Mouse (Mus musculus) MEL (cell line): ENCODE results near the gene AB124611. TPM values are rescaled to one million over a fixed set of nuclear protein-coding genes. Genes with fewer than 3 reads are reported as not detected.

Source experiments
- DNase-seq: peaks from one replicate; pipeline ENCODE4 v3.0.0; 2011; ENCODE audit warnings: low read depth, low spot score
- H3K27ac ChIP-seq: 2 replicates; pipeline ENCODE4 v1.5.1; 2012; ENCODE audit warnings: low read depth, mild to moderate bottlenecking, control low read depth, low read length, moderate library complexity; ENCODE audit not compliant: control insufficient read depth
- H3K27me3 ChIP-seq, 2 experiments: fragments of 150-350 bp in 1 of 2; sonication (generic) in 1 of 2; 2 replicates each; pipeline ENCODE4 v1.6.1; 2012; ENCODE audit warnings: low read length in 2 of 2, mild to moderate bottlenecking in 2 of 2, improper control_type of control experiment in 1 of 2, moderate library complexity in 1 of 2; ENCODE audit not compliant: insufficient read depth in 2 of 2, control insufficient read depth in 1 of 2
- H3K36me3 ChIP-seq, 2 experiments: 2 replicates each; pipeline ENCODE4 v1.6.1; 2012 to 2014; ENCODE audit warnings: low read length in 2 of 2, improper control_type of control experiment in 1 of 2, inconsistent platforms in 1 of 2, mild to moderate bottlenecking in 1 of 2; ENCODE audit not compliant: insufficient read depth in 2 of 2, control insufficient read depth in 1 of 2
- H3K4me1 ChIP-seq, 2 experiments: fragments of 150-350 bp in 1 of 2; sonication (generic) in 1 of 2; 2 replicates each; pipeline ENCODE4 v1.6.1; 2012; ENCODE audit warnings: low read length in 2 of 2, improper control_type of control experiment in 1 of 2, mild to moderate bottlenecking in 1 of 2; ENCODE audit not compliant: insufficient read depth in 2 of 2, control insufficient read depth in 1 of 2
- H3K4me3 ChIP-seq, 2 experiments: fragments of 150-350 bp in 1 of 2; sonication (generic) in 1 of 2; 2 replicates each; pipeline ENCODE4 v1.5.1; 2012; ENCODE audit warnings: low read depth in 2 of 2, low read length in 2 of 2, mild to moderate bottlenecking in 2 of 2, moderate library complexity in 2 of 2, control low read depth in 1 of 2, improper control_type of control experiment in 1 of 2; ENCODE audit not compliant: control insufficient read depth in 1 of 2, insufficient read depth in 1 of 2
- H3K79me2 ChIP-seq: 2 replicates; pipeline ENCODE4 v1.6.1; 2012; ENCODE audit warnings: mild to moderate bottlenecking, low read length, moderate library complexity; ENCODE audit not compliant: control insufficient read depth, poor library complexity, insufficient read depth
- H3K9ac ChIP-seq: 2 replicates; pipeline ENCODE4 v1.6.1; 2012; ENCODE audit warnings: low read depth, mild to moderate bottlenecking, control low read depth, low read length, moderate library complexity; ENCODE audit not compliant: control insufficient read depth, poor library complexity, severe bottlenecking
- H3K9me3 ChIP-seq: fragments of 150-350 bp; sonication (generic); replicated peaks from 2 replicates; pipeline ENCODE4 v1.6.1; 2012; ENCODE audit warnings: mild to moderate bottlenecking, low read length, improper control_type of control experiment, moderate library complexity; ENCODE audit not compliant: insufficient read depth
- BHLHE40 ChIP-seq: IDR thresholded peaks from 2 replicates; pipeline ENCODE4 v1.6.1; 2012; ENCODE audit warnings: low read depth, mild to moderate bottlenecking, inconsistent platforms, low read length, improper control_type of control experiment, borderline replicate concordance
- CHD2 ChIP-seq: IDR thresholded peaks from 2 replicates; pipeline ENCODE4 v1.6.1; 2011; ENCODE audit warnings: low read length, improper control_type of control experiment
- CTCF ChIP-seq, 3 experiments: IDR thresholded peaks in 2 of 3; conservative IDR thresholded peaks in 1 of 3; 2 replicates each; pipeline ENCODE4 v1.5.1; 2011 to 2012; ENCODE audit warnings: low read length in 3 of 3, low read depth in 2 of 3, mild to moderate bottlenecking in 2 of 3, improper control_type of control experiment in 1 of 3, inconsistent platforms in 1 of 3, mixed read lengths in 1 of 3, moderate library complexity in 1 of 3; ENCODE audit not compliant: control insufficient read depth in 1 of 3, insufficient read depth in 1 of 3, poor library complexity in 1 of 3, severe bottlenecking in 1 of 3
- E2F4 ChIP-seq: IDR thresholded peaks from 2 replicates; pipeline ENCODE4 v1.6.1; 2011; ENCODE audit warnings: low read depth, low read length, improper control_type of control experiment, borderline replicate concordance
- ELF1 ChIP-seq: IDR thresholded peaks from 2 replicates; pipeline ENCODE4 v1.6.1; 2014; ENCODE audit warnings: low read depth, mild to moderate bottlenecking, inconsistent platforms, low read length, improper control_type of control experiment, moderate library complexity
- EP300 ChIP-seq, 2 experiments: IDR thresholded peaks; 2 replicates each; pipeline ENCODE4 v1.6.1; 2011; ENCODE audit warnings: improper control_type of control experiment in 2 of 2, low read length in 2 of 2, low read depth in 1 of 2, mild to moderate bottlenecking in 1 of 2
- ETS1 ChIP-seq: IDR thresholded peaks from 2 replicates; pipeline ENCODE4 v1.6.1; 2012; ENCODE audit warnings: low read depth, mild to moderate bottlenecking, inconsistent platforms, low read length, improper control_type of control experiment, moderate library complexity
- HCFC1 ChIP-seq: IDR thresholded peaks from 2 replicates; pipeline ENCODE4 v1.6.1; 2012; ENCODE audit warnings: low read depth, mild to moderate bottlenecking, inconsistent platforms, low read length, improper control_type of control experiment, moderate library complexity
- MAX ChIP-seq: IDR thresholded peaks from 2 replicates; pipeline ENCODE4 v1.6.1; 2011; ENCODE audit warnings: low read length, improper control_type of control experiment
- MEF2A ChIP-seq: IDR thresholded peaks from 2 replicates; pipeline ENCODE4 v1.6.1; 2014; ENCODE audit warnings: low read depth, mild to moderate bottlenecking, inconsistent platforms, low read length, improper control_type of control experiment; ENCODE audit not compliant: poor library complexity, insufficient replicate concordance, severe bottlenecking; ENCODE audit errors: extremely low read depth
- MYC ChIP-seq: IDR thresholded peaks from 2 replicates; pipeline ENCODE4 v1.6.1; 2011; ENCODE audit warnings: low read depth, mild to moderate bottlenecking, low read length, improper control_type of control experiment, moderate library complexity
- POLR2A ChIP-seq, 2 experiments: IDR thresholded peaks; 2 replicates each; pipeline ENCODE4 v1.6.1; 2011 to 2012; ENCODE audit warnings: low read length in 2 of 2, mild to moderate bottlenecking in 2 of 2, control low read depth in 1 of 2, improper control_type of control experiment in 1 of 2, low read depth in 1 of 2, moderate library complexity in 1 of 2; ENCODE audit not compliant: control insufficient read depth in 1 of 2, insufficient read depth in 1 of 2, poor library complexity in 1 of 2
- POLR2AphosphoS2 ChIP-seq: IDR thresholded peaks from 2 replicates; pipeline ENCODE4 v1.6.1; 2011; ENCODE audit warnings: low read length, improper control_type of control experiment
- POLR2AphosphoS5 ChIP-seq: IDR thresholded peaks from 2 replicates; pipeline ENCODE4 v1.6.1; 2012; ENCODE audit warnings: low read depth, borderline replicate concordance, mild to moderate bottlenecking, inconsistent platforms, low read length, moderate library complexity, mixed read lengths
- RAD21 ChIP-seq: IDR thresholded peaks from 2 replicates; pipeline ENCODE4 v1.6.1; 2011; ENCODE audit warnings: mild to moderate bottlenecking, low read depth, low read length, improper control_type of control experiment
- RCOR1 ChIP-seq: IDR thresholded peaks from 2 replicates; pipeline ENCODE4 v1.6.1; 2012; ENCODE audit warnings: low read depth, mild to moderate bottlenecking, inconsistent platforms, low read length, improper control_type of control experiment
- SMC3 ChIP-seq: IDR thresholded peaks from 2 replicates; pipeline ENCODE4 v1.6.1; 2011; ENCODE audit warnings: low read depth, low read length, improper control_type of control experiment
- TAL1 ChIP-seq: IDR thresholded peaks from 2 replicates; pipeline ENCODE4 v1.6.1; 2012; ENCODE audit warnings: mild to moderate bottlenecking, inconsistent platforms, low read length, moderate library complexity, mixed read lengths
- TBP ChIP-seq: IDR thresholded peaks from 2 replicates; pipeline ENCODE4 v1.8.0; 2011; ENCODE audit warnings: low read depth, low read length, improper control_type of control experiment
- UBTF ChIP-seq: IDR thresholded peaks from 2 replicates; pipeline ENCODE4 v1.6.1; 2012; ENCODE audit warnings: low read depth, mild to moderate bottlenecking, inconsistent platforms, low read length, improper control_type of control experiment, moderate library complexity, borderline replicate concordance; ENCODE audit not compliant: insufficient read depth
- USF1 ChIP-seq: IDR thresholded peaks from 2 replicates; pipeline ENCODE4 v1.6.1; 2014; ENCODE audit warnings: low read depth, mild to moderate bottlenecking, inconsistent platforms, low read length, improper control_type of control experiment, moderate library complexity
- USF2 ChIP-seq, 2 experiments: IDR thresholded peaks; 2 replicates each; pipeline ENCODE4 v1.6.1; 2011 to 2012; ENCODE audit warnings: improper control_type of control experiment in 2 of 2, low read length in 2 of 2, borderline replicate concordance in 1 of 2, inconsistent platforms in 1 of 2, low read depth in 1 of 2, mild to moderate bottlenecking in 1 of 2; ENCODE audit not compliant: insufficient read depth in 1 of 2
- ZC3H11A ChIP-seq: IDR thresholded peaks from 2 replicates; pipeline ENCODE4 v1.6.1; 2012; ENCODE audit warnings: low read depth, mild to moderate bottlenecking, inconsistent platforms, low read length, improper control_type of control experiment
- ZKSCAN1 ChIP-seq: IDR thresholded peaks from 2 replicates; pipeline ENCODE4 v1.6.1; 2012; ENCODE audit warnings: low read depth, mild to moderate bottlenecking, inconsistent platforms, low read length, improper control_type of control experiment, moderate library complexity
- polyA plus RNA-seq, 2 experiments: library from polyadenylated mRNA; stranded (reverse) in 1 of 2; unstranded in 1 of 2; fragments of >175 nt in 1 of 2; fragments of >200 nt in 1 of 2; gene quantifications; 2 replicates each; pipeline versions ENCODE4 v1.2.1 to v1.2.4; 2012; ENCODE audit warnings: low replicate concordance in 2 of 2, low read depth in 1 of 2; ENCODE audit not compliant: insufficient read length in 2 of 2, insufficient read depth in 1 of 2, missing spikeins in 1 of 2
- total RNA-seq: library from RNA; depleted of rRNA; stranded (reverse); fragments of 300-350 nt; gene quantifications from 2 replicates; pipeline ENCODE4 v1.2.3, GENCODE M21; 2012

AB124611 gene
- total and polyA plus RNA-seq, 3 experiments, result 55.2 to 58.7 TPM; not detected in 1

DNA sequence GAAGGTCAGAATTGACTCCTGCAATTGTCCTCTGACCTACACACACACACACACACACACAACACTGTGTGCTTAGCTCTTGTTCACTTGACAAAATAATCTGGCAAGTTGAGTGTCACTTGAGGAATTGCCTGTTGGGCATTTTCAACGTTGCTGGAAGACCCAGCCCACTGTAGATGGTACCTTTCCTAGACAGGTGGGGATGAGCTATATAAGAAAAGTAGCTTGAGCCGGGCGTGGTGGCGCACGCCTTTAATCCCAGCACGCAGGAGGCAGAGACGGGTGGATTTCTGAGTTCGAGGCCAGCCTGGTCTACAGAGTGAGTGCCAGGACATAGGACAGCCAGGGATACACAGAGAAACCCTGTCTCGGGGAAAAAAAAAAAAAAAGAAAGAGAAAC lies 14.9 kb upstream of the AB124611 start:
- Histone ChIP-seq H3K9me3 (no peaks in the 10 kb centered on the region), H3K4me1 (peaks cover 2 to 22% of the 10 kb centered on the region in 2 experiments; a peak in 3 of 4 replicates), H3K9ac (peak overlapping the region; percentile 64), H3K4me3 (peak overlapping the region; percentile 54 to 67), H3K27me3 (no peaks in the 10 kb centered on the region)
- TF ChIP-seq UBTF (0 out of 2 replicates have a peak, but pooled peaks have one; percentile 9), ZKSCAN1 (no peak), USF2 (IDR thresholded peaks at IDR 0.05; ENCODE audit: borderline replicate concordance in 1 of 2, insufficient read depth in 1 of 2, low read depth in 1 of 2, low read length in 2 of 2) (no peak)
- TF ChIP-seq, all 39 proteins: peak for 1
- H3K36me3 ChIP-seq, result peaks cover 0 to 16% of the 10 kb centered on the region in 2 experiments; a peak in 3 of 4 replicates
- H3K27ac ChIP-seq, result peak overlapping the region; percentile 85
- DNase-seq, result no peak
- peaks cover 8% of the 10 kb centered on the region for H3K79me2 ChIP-seq

DNA sequence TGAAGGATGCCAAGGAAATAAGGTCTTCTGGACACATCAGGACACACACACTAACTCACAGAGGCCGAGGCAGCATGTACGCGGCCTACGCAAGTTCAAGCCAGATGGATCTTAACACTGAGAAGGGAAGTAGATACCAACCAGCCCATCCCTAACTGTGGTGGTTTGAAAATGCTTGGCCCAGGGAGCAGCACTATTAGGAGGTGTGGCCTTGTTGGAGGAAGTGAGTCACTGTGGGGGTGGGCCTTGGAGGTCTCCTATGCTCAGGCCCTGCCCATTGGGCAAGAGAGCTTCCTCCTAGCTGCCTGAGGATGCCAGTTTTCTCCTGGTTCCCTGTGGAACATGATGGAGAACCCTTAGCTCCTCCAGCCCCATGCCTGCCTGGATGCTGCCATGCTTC lies 12.5 kb upstream of the AB124611 start:
- H3K4me1 ChIP-seq, result peaks cover 2 to 21% of the 10 kb centered on the region in 2 experiments; a peak in 3 of 4 replicates
- peaks cover 8% of the 10 kb centered on the region for H3K79me2 ChIP-seq
- peaks cover 0 to 16% of the 10 kb centered on the region in 2 experiments; a peak in 3 of 4 replicates for H3K36me3 ChIP-seq
- H3K27me3 ChIP-seq, result no peaks in the 10 kb centered on the region
- no peak for TF ChIP-seq SMC3
- TF ChIP-seq ELF1, result no peak
- no peak for TF ChIP-seq USF2 (IDR thresholded peaks at IDR 0.05; ENCODE audit: borderline replicate concordance in 1 of 2, insufficient read depth in 1 of 2, low read depth in 1 of 2, low read length in 2 of 2)
- no peak for TF ChIP-seq MAX
- no peak for TF ChIP-seq E2F4
- TF ChIP-seq ETS1, result no peak
- TF ChIP-seq EP300 (IDR thresholded peaks at IDR 0.05; ENCODE audit: low read depth in 1 of 2, low read length in 2 of 2), result no peak
- TF ChIP-seq POLR2AphosphoS5, result no peak
- TF ChIP-seq TAL1, result no peak
- TF ChIP-seq TBP, result no peak
- TF ChIP-seq, all 39 proteins: peak for 0
- Histone ChIP-seq H3K9ac (no peak overlapping the region), H3K27ac (no peak overlapping the region), H3K4me3 (no peak overlapping the region), H3K9me3 (no peaks in the 10 kb centered on the region)
- DNase-seq, result peak; percentile 70

- no peak for DNase-seq
- Histone ChIP-seq H3K9me3 (no peaks in the 10 kb centered on the region), H3K9ac (no peak overlapping the region)
- no peak for TF ChIP-seq USF2 (IDR thresholded peaks at IDR 0.05; ENCODE audit: borderline replicate concordance in 1 of 2, insufficient read depth in 1 of 2, low read depth in 1 of 2, low read length in 2 of 2)
- no peak for TF ChIP-seq BHLHE40
- TF ChIP-seq MEF2A, result no peak
- no peak for TF ChIP-seq CHD2
- TF ChIP-seq USF1, result no peak
- no peak for TF ChIP-seq RCOR1
- TF ChIP-seq RAD21, result no peak
- no peak for TF ChIP-seq UBTF
- TF ChIP-seq CTCF (IDR thresholded peaks at IDR 0.05 in 2 of 3, conservative IDR thresholded peaks at IDR 0.05 in 1 of 3; ENCODE audit: control insufficient read depth in 1 of 3, insufficient read depth in 1 of 3, low read depth in 2 of 3, low read length in 3 of 3, poor library complexity in 1 of 3, severe bottlenecking in 1 of 3), result no peak
- no peak for TF ChIP-seq POLR2AphosphoS5
- no peak for TF ChIP-seq ETS1
- no peak for TF ChIP-seq HCFC1
- no peak for TF ChIP-seq POLR2AphosphoS2
- TF ChIP-seq TAL1, result no peak
- no peak for TF ChIP-seq MYC
- TF ChIP-seq POLR2A (IDR thresholded peaks at IDR 0.05; ENCODE audit: control insufficient read depth in 1 of 2, insufficient read depth in 1 of 2, low read depth in 1 of 2, low read length in 2 of 2, poor library complexity in 1 of 2), result no peak
- TF ChIP-seq ZC3H11A, result no peak
Observed at GRCm38 (mm10) chr9:21517947-21518495, 8.0 kb upstream of the AB124611 start.

More at GRCm38 (mm10) chr9:21517947-21518495, 8.0 kb upstream of the AB124611 start:
- no peaks in the 10 kb centered on the region for H3K27me3 ChIP-seq
- peaks cover 0 to 5% of the 10 kb centered on the region in 2 experiments; a peak in 1 of 4 replicates for H3K4me1 ChIP-seq
- H3K79me2 ChIP-seq, result no peaks in the 10 kb centered on the region
- no peak overlapping the region for H3K27ac ChIP-seq
- no peak overlapping the region for H3K4me3 ChIP-seq
- H3K36me3 ChIP-seq, result 0 out of 4 replicates have a peak, but pooled peaks cover 0 to 2% of the 10 kb centered on the region in 2 experiments
